Mouse (Mus musculus) MEL (cell line): ENCODE results near the gene Gm21762. TPM values are rescaled to one million over a fixed set of nuclear protein-coding genes. Genes with fewer than 3 reads are reported as not detected.
"Not testable (repeated sequence)": the region's sequence is repeated elsewhere in the genome, so short reads cannot be mapped to it uniquely, and the experiment has no call there.

Experiments
- DNase-seq: peaks from one replicate; pipeline ENCODE4 v3.0.0; 2011; ENCODE audit warnings: low read depth, low spot score
- H3K27ac ChIP-seq: 2 replicates; pipeline ENCODE4 v1.5.1; 2012; ENCODE audit warnings: low read depth, mild to moderate bottlenecking, control low read depth, low read length, moderate library complexity; ENCODE audit not compliant: control insufficient read depth
- H3K27me3 ChIP-seq, 2 experiments: fragments of 150-350 bp in 1 of 2; sonication (generic) in 1 of 2; 2 replicates each; pipeline ENCODE4 v1.6.1; 2012; ENCODE audit warnings: low read length in 2 of 2, mild to moderate bottlenecking in 2 of 2, improper control_type of control experiment in 1 of 2, moderate library complexity in 1 of 2; ENCODE audit not compliant: insufficient read depth in 2 of 2, control insufficient read depth in 1 of 2
- H3K36me3 ChIP-seq, 2 experiments: 2 replicates each; pipeline ENCODE4 v1.6.1; 2012 to 2014; ENCODE audit warnings: low read length in 2 of 2, improper control_type of control experiment in 1 of 2, inconsistent platforms in 1 of 2, mild to moderate bottlenecking in 1 of 2; ENCODE audit not compliant: insufficient read depth in 2 of 2, control insufficient read depth in 1 of 2
- H3K4me1 ChIP-seq, 2 experiments: fragments of 150-350 bp in 1 of 2; sonication (generic) in 1 of 2; 2 replicates each; pipeline ENCODE4 v1.6.1; 2012; ENCODE audit warnings: low read length in 2 of 2, improper control_type of control experiment in 1 of 2, mild to moderate bottlenecking in 1 of 2; ENCODE audit not compliant: insufficient read depth in 2 of 2, control insufficient read depth in 1 of 2
- H3K4me3 ChIP-seq, 2 experiments: fragments of 150-350 bp in 1 of 2; sonication (generic) in 1 of 2; 2 replicates each; pipeline ENCODE4 v1.5.1; 2012; ENCODE audit warnings: low read depth in 2 of 2, low read length in 2 of 2, mild to moderate bottlenecking in 2 of 2, moderate library complexity in 2 of 2, control low read depth in 1 of 2, improper control_type of control experiment in 1 of 2; ENCODE audit not compliant: control insufficient read depth in 1 of 2, insufficient read depth in 1 of 2
- H3K79me2 ChIP-seq: 2 replicates; pipeline ENCODE4 v1.6.1; 2012; ENCODE audit warnings: mild to moderate bottlenecking, low read length, moderate library complexity; ENCODE audit not compliant: control insufficient read depth, poor library complexity, insufficient read depth
- H3K9ac ChIP-seq: 2 replicates; pipeline ENCODE4 v1.6.1; 2012; ENCODE audit warnings: low read depth, mild to moderate bottlenecking, control low read depth, low read length, moderate library complexity; ENCODE audit not compliant: control insufficient read depth, poor library complexity, severe bottlenecking
- H3K9me3 ChIP-seq: fragments of 150-350 bp; sonication (generic); replicated peaks from 2 replicates; pipeline ENCODE4 v1.6.1; 2012; ENCODE audit warnings: mild to moderate bottlenecking, low read length, improper control_type of control experiment, moderate library complexity; ENCODE audit not compliant: insufficient read depth
- polyA plus RNA-seq, 2 experiments: library from polyadenylated mRNA; stranded (reverse) in 1 of 2; unstranded in 1 of 2; fragments of >175 nt in 1 of 2; fragments of >200 nt in 1 of 2; gene quantifications; 2 replicates each; pipeline versions ENCODE4 v1.2.1 to v1.2.4; 2012; ENCODE audit warnings: low replicate concordance in 2 of 2, low read depth in 1 of 2; ENCODE audit not compliant: insufficient read length in 2 of 2, insufficient read depth in 1 of 2, missing spikeins in 1 of 2
- total RNA-seq: library from RNA; depleted of rRNA; stranded (reverse); fragments of 300-350 nt; gene quantifications from 2 replicates; pipeline ENCODE4 v1.2.3, GENCODE M21; 2012; rRNA removed

Gene Gm21762
- total RNA-seq (not detected in 2 replicates), polyA plus RNA-seq (not detected)

GRCm38 (mm10) chr13:120215847-120216246, at the start of gene Gm21762:
Gene Gm21762, minus strand, starts transcription at chr13:120215947.
- not testable (repeated sequence) for H3K79me2 ChIP-seq, H3K9ac ChIP-seq, H3K4me3 ChIP-seq, H3K9me3 ChIP-seq, H3K27me3 ChIP-seq, H3K4me1 ChIP-seq, H3K36me3 ChIP-seq, H3K27ac ChIP-seq, DNase-seq

GRCm38 (mm10) chr13:120262870-120263269, 47.1 kb upstream of the Gm21762 start, which contains the start of gene AF067061:
Gene AF067061, plus strand, starts transcription at chr13:120263114.
- not testable (repeated sequence) for DNase-seq, H3K36me3 ChIP-seq, H3K4me3 ChIP-seq, H3K27me3 ChIP-seq, H3K27ac ChIP-seq, H3K4me1 ChIP-seq, H3K9me3 ChIP-seq, H3K79me2 ChIP-seq, H3K9ac ChIP-seq

GRCm38 (mm10) chr13:120259718-120260117, 44.0 kb upstream of the Gm21762 start:
- not testable (repeated sequence) for H3K27ac ChIP-seq, H3K4me3 ChIP-seq, H3K9ac ChIP-seq, DNase-seq, H3K79me2 ChIP-seq, H3K9me3 ChIP-seq, H3K36me3 ChIP-seq, H3K4me1 ChIP-seq, H3K27me3 ChIP-seq

- not testable (repeated sequence) for DNase-seq, H3K4me1 ChIP-seq, H3K4me3 ChIP-seq, H3K36me3 ChIP-seq, H3K27me3 ChIP-seq, H3K79me2 ChIP-seq, H3K9ac ChIP-seq, H3K9me3 ChIP-seq, H3K27ac ChIP-seq
Measured at GRCm38 (mm10) chr13:120258817-120259658, 43.3 kb upstream of the Gm21762 start.

GRCm38 (mm10) chr13:120251208-120251924, 35.6 kb upstream of the Gm21762 start:
- H3K27me3 ChIP-seq, H3K9ac ChIP-seq, H3K27ac ChIP-seq, H3K4me1 ChIP-seq, H3K36me3 ChIP-seq, DNase-seq, H3K79me2 ChIP-seq, H3K9me3 ChIP-seq, H3K4me3 ChIP-seq: not testable (repeated sequence)

GRCm38 (mm10) chr13:120238811-120239210, 23.1 kb upstream of the Gm21762 start, which contains the start of gene Gm21731:
Gene Gm21731, plus strand, starts transcription at chr13:120239111.
- not testable (repeated sequence) for H3K9ac ChIP-seq, H3K4me1 ChIP-seq, DNase-seq, H3K9me3 ChIP-seq, H3K27ac ChIP-seq, H3K79me2 ChIP-seq, H3K27me3 ChIP-seq, H3K36me3 ChIP-seq, H3K4me3 ChIP-seq
